Mouse (Mus musculus) embryonic facial prominence, embryonic 14.5 days (tissue): Measurements from ENCODE around the gene Poc1a. TPM values are rescaled to one million over a fixed set of nuclear protein-coding genes. Genes with fewer than 3 reads are reported as not detected.

Source experiments
- ATAC-seq: fragments of 200-750 bp; cut with Nextera tagmentation; 2 replicates; pipeline ENCODE4 v1.8.0; 2017; ENCODE audit warnings: low read depth, moderate number of reproducible peaks, moderate TSS enrichment
- DNase-seq: peaks from one replicate; pipeline ENCODE4 v3.0.0-alpha.2; 2015; ENCODE audit warnings: low spot score
- H3K27ac ChIP-seq: fragments of 300-500 bp; sonication (generic); replicated peaks from 2 replicates; pipeline ENCODE4 v1.5.1; 2014; ENCODE audit warnings: low read depth, mild to moderate bottlenecking, low read length, moderate library complexity
- H3K27me3 ChIP-seq: fragments of 300-500 bp; sonication (generic); replicated peaks from 2 replicates; pipeline ENCODE4 v1.6.1; 2014; ENCODE audit warnings: low read length; ENCODE audit not compliant: control insufficient read depth, insufficient read depth
- H3K36me3 ChIP-seq: fragments of 300-500 bp; sonication (generic); 2 replicates; pipeline ENCODE4 v1.6.1; 2014; ENCODE audit warnings: low read length, mixed read lengths; ENCODE audit not compliant: control insufficient read depth, insufficient read depth
- H3K4me1 ChIP-seq: fragments of 300-500 bp; sonication (generic); 2 replicates; pipeline ENCODE4 v1.6.1; 2014; ENCODE audit warnings: antibody characterized with exemption, low read length; ENCODE audit not compliant: control insufficient read depth, insufficient read depth
- H3K4me2 ChIP-seq: fragments of 300-500 bp; sonication (generic); 2 replicates; pipeline ENCODE4 v1.6.1; 2014; ENCODE audit warnings: low read depth, mild to moderate bottlenecking, low read length, moderate library complexity, mixed read lengths
- H3K4me3 ChIP-seq: fragments of 300-500 bp; sonication (generic); 2 replicates; pipeline ENCODE4 v1.5.1; 2014; ENCODE audit warnings: low read depth, mild to moderate bottlenecking, low read length
- H3K9ac ChIP-seq: fragments of 300-500 bp; sonication (generic); 2 replicates; pipeline ENCODE4 v1.6.1; 2014; ENCODE audit warnings: low read depth, mild to moderate bottlenecking, low read length, moderate library complexity, mixed read lengths
- H3K9me3 ChIP-seq: fragments of 300-500 bp; sonication (generic); 2 replicates; pipeline ENCODE4 v1.6.1; 2016; ENCODE audit warnings: low read length; ENCODE audit not compliant: control insufficient read depth
- WGBS: fragments of 180-500 bp; shearing (Covaris S2); extraction: QIAGEN DNeasy Blood & Tissue Kit; methylation state at CpG from one replicate; pipeline ENCODE4 v1.1.7; 2014; 5-methylcytosine and 5-hydroxymethylcytosine counted together
- polyA plus RNA-seq: library from polyadenylated mRNA; unstranded; fragments of >200 nt; fragmentation: Nextera tagmentation; extraction: Ambion mirVana; gene quantifications from 2 replicates; pipeline ENCODE4 v1.2.1, GENCODE M21; 2014

The Poc1a gene
- polyA plus RNA-seq, 1 experiment from 2014 or later = 16.6 TPM

DNA sequence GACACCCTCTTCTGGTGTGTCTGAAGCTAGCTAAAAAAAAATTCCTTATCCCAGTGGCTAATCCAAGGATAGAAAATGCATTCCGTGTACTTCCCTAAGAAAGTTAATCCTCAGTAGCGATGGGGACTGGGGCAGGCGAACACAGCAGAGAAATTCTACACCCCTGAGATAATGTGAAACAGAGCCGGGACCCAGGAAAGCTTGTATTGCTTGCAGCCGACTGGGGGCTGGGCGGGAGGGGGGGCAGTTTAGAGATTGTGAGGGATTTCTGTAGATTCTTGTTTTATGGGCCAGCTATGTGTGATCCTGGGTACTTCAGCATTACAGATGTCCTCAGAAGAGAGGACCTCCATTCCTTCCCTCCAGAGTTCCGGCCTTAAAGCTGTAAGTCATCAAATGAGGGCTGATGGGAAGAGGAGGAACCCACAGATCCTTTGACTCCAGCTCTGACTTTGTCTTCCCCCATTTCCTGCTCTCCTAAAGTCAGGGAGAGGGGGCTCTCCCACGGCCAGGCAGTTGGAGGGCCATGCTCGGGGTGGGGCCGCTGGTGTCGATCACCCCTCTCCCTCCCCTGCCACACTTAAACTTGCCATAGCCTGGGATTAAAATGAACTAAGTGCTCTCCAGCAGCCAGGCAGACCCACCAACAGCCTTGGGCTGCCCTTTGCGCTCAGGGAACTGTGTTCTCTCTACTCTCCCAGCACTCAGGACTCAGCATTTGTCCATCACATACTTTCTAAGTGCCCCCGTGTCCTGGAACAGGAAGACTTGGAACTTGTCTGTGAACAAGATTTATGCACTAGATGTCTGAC lies 59.8 kb downstream of the Poc1a start:
- DNase-seq = peak; percentile 89
- H3K4me1 ChIP-seq = peaks cover 78% of the 10 kb centered on the region
- peak; percentile 34; the same call in 1 of the 2 replicates for ATAC-seq

DNA sequence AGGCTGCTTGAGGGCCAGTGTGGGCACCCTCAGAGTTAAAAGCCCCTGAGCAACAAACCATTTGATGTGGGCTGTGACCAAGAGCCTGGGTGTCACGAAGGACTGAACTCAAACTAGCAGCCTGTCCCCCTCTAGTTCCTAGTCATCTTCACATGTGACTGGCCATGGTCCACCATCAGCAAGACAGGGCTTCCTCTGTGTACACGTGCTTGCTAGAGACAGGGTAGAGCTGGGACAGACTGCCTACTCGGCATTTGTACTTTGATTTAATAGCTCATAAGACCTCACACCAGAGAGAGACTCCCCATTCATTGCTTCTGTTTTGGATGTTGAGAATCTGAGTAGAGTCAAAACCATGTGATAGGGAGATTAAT lies 60.4 kb downstream of the Poc1a start:
- Histone ChIP-seq H3K27ac (peak overlapping the region; percentile 95), H3K9ac (peak overlapping the region; percentile 30; the same call in 1 of the 2 replicates), H3K4me3 (no peak overlapping the region), H3K27me3 (no peaks in the 10 kb centered on the region), H3K4me1 (peaks cover 80% of the 10 kb centered on the region), H3K4me2 (no peak overlapping the region), H3K9me3 (no peaks in the 10 kb centered on the region), H3K36me3 (no peaks in the 10 kb centered on the region)
- DNase-seq (no peak), ATAC-seq (no peak)
- 24% methylated on average over 3 of the region's 3 CpGs for WGBS

More for the DNA sequence above, 59.8 kb downstream of the Poc1a start:
- H3K27ac ChIP-seq = peak overlapping the region; percentile 95
- 18% methylated on average over 13 of the region's 13 CpGs for WGBS
- H3K27me3 ChIP-seq = no peaks in the 10 kb centered on the region
- peak overlapping the region; percentile 30 for H3K4me2 ChIP-seq
- H3K36me3 ChIP-seq = no peaks in the 10 kb centered on the region
- no peaks in the 10 kb centered on the region for H3K9me3 ChIP-seq
- H3K9ac ChIP-seq = peak overlapping the region; percentile 30; the same call in 1 of the 2 replicates
- no peak overlapping the region for H3K4me3 ChIP-seq

DNA sequence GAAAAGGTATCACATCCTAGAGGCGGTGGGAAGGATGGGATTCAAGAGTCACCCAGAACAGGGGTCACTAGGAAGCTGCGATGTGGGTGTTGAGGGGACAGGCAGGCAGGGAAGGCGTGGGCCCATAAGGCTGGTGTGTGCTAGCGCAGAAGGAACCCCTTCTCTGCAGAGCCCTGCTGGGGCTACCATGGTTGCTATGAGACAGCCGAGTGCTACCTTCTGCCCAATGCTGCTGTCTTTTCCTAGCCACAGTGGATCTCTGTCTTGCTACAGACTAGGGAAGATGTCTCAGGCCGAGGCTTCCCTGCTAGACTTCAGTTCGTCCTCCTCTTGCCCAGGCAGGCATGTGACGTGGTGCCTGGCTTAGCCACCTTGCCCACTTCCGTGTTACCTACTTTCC lies 61.7 kb downstream of the Poc1a start:
- WGBS = 91% methylated on average over 9 of the region's 9 CpGs
- Histone ChIP-seq H3K27ac (peak overlapping the region; percentile 95; the same call in 1 of the 2 replicates), H3K27me3 (no peaks in the 10 kb centered on the region), H3K9me3 (no peaks in the 10 kb centered on the region), H3K4me2 (no peak overlapping the region), H3K36me3 (no peaks in the 10 kb centered on the region), H3K4me3 (no peak overlapping the region), H3K4me1 (peaks cover 70% of the 10 kb centered on the region), H3K9ac (no peak overlapping the region)
- DNase-seq = no peak
- ATAC-seq = no peak

DNA sequence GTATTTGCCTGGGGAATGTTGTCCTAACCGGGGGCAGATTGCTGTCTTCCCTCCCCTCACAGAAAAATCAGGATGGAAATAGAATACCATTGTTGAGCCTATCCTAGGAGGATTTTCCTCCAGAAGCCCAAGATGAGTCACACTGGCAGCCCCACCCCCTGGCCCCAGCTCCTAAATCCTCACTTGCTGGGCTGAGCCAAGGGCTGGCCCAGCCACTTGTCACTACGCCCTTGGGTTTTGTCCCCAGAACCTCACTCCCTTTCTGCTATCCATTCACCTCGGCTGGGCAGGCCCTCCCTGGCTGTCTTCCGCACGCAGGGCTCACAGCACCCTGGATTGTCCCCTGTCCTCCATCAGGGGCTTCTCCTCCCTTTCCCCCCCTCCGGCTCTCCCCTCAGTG lies 64.3 kb downstream of the Poc1a start:
- Histone ChIP-seq H3K4me2 (peak overlapping the region; percentile 20), H3K4me3 (no peak overlapping the region), H3K36me3 (no peaks in the 10 kb centered on the region), H3K4me1 (peaks cover 70% of the 10 kb centered on the region), H3K27ac (peak overlapping the region; percentile 46), H3K9me3 (no peaks in the 10 kb centered on the region), H3K9ac (peak overlapping the region; percentile 4; the same call in 1 of the 2 replicates), H3K27me3 (no peaks in the 10 kb centered on the region)
- DNase-seq = peak; percentile 87
- WGBS = 35% methylated on average over 6 of the region's 6 CpGs
- ATAC-seq = peak; percentile 67

DNA sequence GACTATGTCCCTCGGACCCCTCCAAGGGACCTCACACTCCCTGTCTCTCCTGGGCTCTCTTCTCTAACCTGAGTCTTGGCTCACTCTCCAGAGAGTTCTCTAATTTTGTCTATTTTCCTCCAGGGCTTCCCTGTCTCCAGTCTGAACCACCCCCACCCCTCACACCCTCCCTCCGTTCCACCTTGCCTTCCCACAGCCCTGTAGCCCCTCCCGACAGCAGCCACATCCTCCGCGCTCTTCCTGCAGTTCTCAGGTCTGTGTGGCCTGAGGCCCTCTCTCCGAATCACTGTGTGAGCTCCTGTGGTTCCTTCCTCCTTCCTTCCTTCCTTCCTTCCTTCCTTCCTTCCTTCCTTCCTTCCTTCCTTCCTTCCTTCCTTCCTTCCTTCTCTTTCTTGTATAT lies 64.8 kb downstream of the Poc1a start:
- H3K27ac ChIP-seq = peak overlapping the region; percentile 46
- H3K36me3 ChIP-seq = no peaks in the 10 kb centered on the region
- ATAC-seq (0 out of 2 replicates have a peak, but pooled peaks have one; percentile 31), DNase-seq (no peak)
- no peak overlapping the region; the same call in 1 of the 2 replicates for H3K9ac ChIP-seq
- H3K4me1 ChIP-seq = peaks cover 70% of the 10 kb centered on the region
- H3K4me2 ChIP-seq = peak overlapping the region; percentile 20
- no peaks in the 10 kb centered on the region for H3K9me3 ChIP-seq
- H3K4me3 ChIP-seq = no peak overlapping the region
- WGBS = 28% methylated on average over 6 of the region's 6 CpGs
- H3K27me3 ChIP-seq = no peaks in the 10 kb centered on the region

DNA sequence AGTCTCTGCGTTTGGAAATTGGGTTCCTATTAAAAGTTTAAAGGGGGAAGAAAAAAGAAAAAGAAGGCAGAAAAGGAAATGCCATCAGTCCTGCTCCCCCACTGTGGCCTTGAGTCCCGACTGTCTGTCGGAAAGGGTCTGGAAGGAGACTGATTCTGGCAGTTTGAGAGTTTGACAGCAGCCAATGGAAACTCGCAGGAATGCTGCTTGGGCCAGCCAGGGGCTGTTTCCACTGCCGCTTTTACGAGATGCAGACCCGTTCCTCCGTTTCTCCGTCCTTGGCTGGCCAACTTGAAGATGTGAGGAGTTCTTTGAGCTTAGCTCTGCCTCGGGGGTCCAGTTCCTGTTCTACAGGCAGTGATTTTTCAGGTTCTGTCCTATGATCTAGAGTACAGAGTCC lies 67.4 kb downstream of the Poc1a start:
- DNase-seq (peak; percentile 73), ATAC-seq (no peak)
- Histone ChIP-seq H3K27me3 (no peaks in the 10 kb centered on the region), H3K4me3 (no peak overlapping the region), H3K27ac (peak overlapping the region; percentile 85), H3K9ac (0 out of 2 replicates have a peak overlapping the region, but pooled peaks have one; percentile 21), H3K36me3 (no peaks in the 10 kb centered on the region), H3K4me1 (peaks cover 68% of the 10 kb centered on the region), H3K4me2 (no peak overlapping the region), H3K9me3 (no peaks in the 10 kb centered on the region)
- 32% methylated on average over 10 of the region's 10 CpGs for WGBS

GRCm38 (mm10) chr9:106349075-106349474 lies 68.2 kb downstream of the Poc1a start:
- DNase-seq (peak; percentile 70), ATAC-seq (0 out of 2 replicates have a peak, but pooled peaks have one; percentile 31)
- 26% methylated on average over 2 of the region's 2 CpGs for WGBS
- Histone ChIP-seq H3K9me3 (no peaks in the 10 kb centered on the region), H3K27ac (peak overlapping the region; percentile 85), H3K4me1 (peaks cover 74% of the 10 kb centered on the region), H3K27me3 (no peaks in the 10 kb centered on the region), H3K9ac (0 out of 2 replicates have a peak overlapping the region, but pooled peaks have one; percentile 21), H3K4me2 (no peak overlapping the region), H3K4me3 (no peak overlapping the region), H3K36me3 (no peaks in the 10 kb centered on the region)

DNA sequence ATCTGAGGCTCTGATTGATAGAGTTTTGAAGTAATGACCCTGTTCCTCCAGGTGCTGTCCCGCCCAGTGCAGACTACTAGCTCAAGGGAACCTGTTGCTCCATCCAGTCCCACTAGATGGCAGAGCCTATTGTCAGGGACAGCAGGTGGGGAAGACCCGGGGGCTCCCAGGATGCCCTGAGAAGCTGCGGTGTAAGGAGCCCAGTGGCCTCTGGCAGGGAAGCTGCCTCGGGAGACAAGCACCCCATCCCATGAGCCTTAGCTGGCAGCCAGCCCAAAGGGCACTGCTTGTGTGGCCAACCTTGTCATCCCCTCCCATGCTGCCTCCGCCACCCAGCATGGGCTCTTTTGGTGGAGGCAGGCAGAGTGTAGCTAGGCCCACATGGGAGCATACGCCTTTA lies 70.3 kb downstream of the Poc1a start:
- no peak for DNase-seq
- ATAC-seq = no peak
- no peak overlapping the region for H3K4me2 ChIP-seq
- H3K4me1 ChIP-seq = peaks cover 79% of the 10 kb centered on the region
- no peaks in the 10 kb centered on the region for H3K9me3 ChIP-seq
- no peaks in the 10 kb centered on the region for H3K27me3 ChIP-seq
- H3K27ac ChIP-seq = no peak overlapping the region; the same call in 1 of the 2 replicates
- no peaks in the 10 kb centered on the region for H3K36me3 ChIP-seq
- 63% methylated on average over 6 of the region's 6 CpGs for WGBS
- no peak overlapping the region for H3K9ac ChIP-seq
- no peak overlapping the region for H3K4me3 ChIP-seq
